In the genomic region with DNA sequence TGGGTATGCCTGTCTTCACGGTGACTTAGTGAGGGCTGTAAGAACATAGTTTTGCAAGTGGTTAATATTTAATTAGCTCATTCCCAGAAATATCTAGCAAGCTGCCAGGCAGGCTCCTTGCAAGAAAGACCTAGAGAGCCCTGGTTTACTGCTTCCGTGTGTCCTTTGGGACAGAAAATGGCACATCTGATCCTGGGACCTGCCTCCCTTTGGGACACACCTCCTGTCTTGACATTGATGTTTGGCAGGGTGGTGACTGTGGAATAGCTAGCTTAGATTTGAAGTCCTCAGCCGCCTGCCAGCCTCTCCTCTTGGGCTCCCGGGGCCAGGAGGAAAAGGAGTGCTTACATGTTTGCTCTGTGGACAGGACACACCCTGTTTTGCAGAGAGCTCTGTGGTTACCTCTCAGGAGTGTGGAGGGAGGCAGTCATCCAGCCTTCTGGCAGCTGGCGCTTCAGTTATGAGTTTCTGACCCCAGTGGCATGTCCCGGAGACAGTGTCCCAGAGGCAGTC, we compare ENCODE assay signal across 8 mouse cellular contexts. TPM values are rescaled to one million over a fixed set of nuclear protein-coding genes. Genes with fewer than 3 reads are reported as not detected.
DNase-seq lines count a peak whose midpoint lies in the region; ATAC-seq and TF ChIP-seq lines count a peak whose summit lies in the region.
"Had no signal": no experiment of that assay in that cellular context is flagged by ENCODE, and none has a peak within 500 bp of the region (broad histone marks: within the 10 kb centered on the region; RNA-seq: fewer than 3 reads in every experiment).

No protein-coding gene starts in this region.

- no peaks in the 10 kb centered on the region for H3K9me3 ChIP-seq in limb, embryonic 14.5 days (ENCODE audit: control insufficient read depth, low read length)
- no peaks in the 10 kb centered on the region for H3K9me3 ChIP-seq in limb, embryonic 10.5 days (replicated peaks)
- no peaks in the 10 kb centered on the region for H3K9me3 ChIP-seq in intestine, embryonic 15.5 days
- H3K9me3 ChIP-seq in liver, embryonic 14.5 days (ENCODE audit: control insufficient read depth, low read length), result no peaks in the 10 kb centered on the region
- no peaks in the 10 kb centered on the region for H3K9me3 ChIP-seq in stomach, embryonic 15.5 days

- H3K4me3 ChIP-seq in limb, embryonic 14.5 days (replicated peaks; ENCODE audit: low read length), result no peak overlapping the region
- H3K4me3 ChIP-seq in limb, embryonic 10.5 days, result no peak overlapping the region
- H3K4me3 ChIP-seq in intestine, embryonic 15.5 days (replicated peaks), result peak overlapping the region; percentile 81; the same call in 1 of the 2 replicates
- peak overlapping the region; percentile 24 to 79; a peak in 3 of 4 replicates for H3K4me3 ChIP-seq in liver, embryonic 14.5 days (ENCODE audit: insufficient read depth in 1 of 2, low read depth in 2 of 2, low read length in 2 of 2)
- 0 out of 2 replicates have a peak overlapping the region, but pooled peaks have one; percentile 11 for H3K4me3 ChIP-seq in stomach, embryonic 15.5 days (replicated peaks)

- no peaks in the 10 kb centered on the region; the same call in none of the 2 replicates for H3K4me1 ChIP-seq in limb, embryonic 14.5 days (ENCODE audit: control insufficient read depth, insufficient read depth, low read length)
- H3K4me1 ChIP-seq in limb, embryonic 10.5 days, result peaks cover 39% of the 10 kb centered on the region
- H3K4me1 ChIP-seq in intestine, embryonic 15.5 days (replicated peaks), result peaks cover 23% of the 10 kb centered on the region
- H3K4me1 ChIP-seq in liver, embryonic 14.5 days (replicated peaks; ENCODE audit: control insufficient read depth in 2 of 2, insufficient read depth in 2 of 2, low read length in 1 of 2), result peaks cover 0 to 5% of the 10 kb centered on the region in 2 experiments; a peak in 2 of 4 replicates
- peaks cover 17% of the 10 kb centered on the region for H3K4me1 ChIP-seq in stomach, embryonic 15.5 days

- TF ChIP-seq EP300 in liver, embryonic 14.5 days (IDR thresholded peaks at IDR 0.05; ENCODE audit: low read depth), result no peak

- no peak for DNase-seq in limb, embryonic 14.5 days (ENCODE audit: low spot score)
- no peak for DNase-seq in limb, embryonic 10.5 days (ENCODE audit: low spot score)
- DNase-seq in liver, embryonic 14.5 days (ENCODE audit: low read depth in 3 of 3, low spot score in 3 of 3), result no peak
- no peak for DNase-seq in cerebellum, adult 8-10 months
- no peak for DNase-seq in left cerebral cortex, adult 18-20 months (ENCODE audit: low spot score in 2 of 2)
- DNase-seq: cerebellum, adult 11 months had no signal

- ATAC-seq in limb, embryonic 14.5 days (ENCODE audit: low FRiP score, low read depth), result no peak
- peak; percentile 66 for ATAC-seq in intestine, embryonic 15.5 days
- no peak for ATAC-seq in liver, embryonic 14.5 days (ENCODE audit: insufficient read depth)
- peak; percentile 56 for ATAC-seq in stomach, embryonic 15.5 days (ENCODE audit: insufficient read depth, low FRiP score, low read depth)

- no peak for TF ChIP-seq POLR2A in limb, embryonic 14.5 days (IDR thresholded peaks at IDR 0.05; ENCODE audit: borderline replicate concordance, extremely low read depth, insufficient read depth, insufficient read length)

- no peaks in the 10 kb centered on the region for H3K36me3 ChIP-seq in limb, embryonic 14.5 days (ENCODE audit: control insufficient read depth, insufficient read depth, low read length)
- no peaks in the 10 kb centered on the region for H3K36me3 ChIP-seq in limb, embryonic 10.5 days
- H3K36me3 ChIP-seq in intestine, embryonic 15.5 days, result no peaks in the 10 kb centered on the region
- H3K36me3 ChIP-seq in liver, embryonic 14.5 days (replicated peaks; ENCODE audit: control insufficient read depth, insufficient read depth, low read depth), result no peaks in the 10 kb centered on the region
- no peaks in the 10 kb centered on the region for H3K36me3 ChIP-seq in stomach, embryonic 15.5 days

- no peaks in the 10 kb centered on the region for H3K27me3 ChIP-seq in limb, embryonic 14.5 days (ENCODE audit: control insufficient read depth, insufficient read depth, low read length)
- peaks cover 50% of the 10 kb centered on the region for H3K27me3 ChIP-seq in limb, embryonic 10.5 days (ENCODE audit: low read depth, poor library complexity, severe bottlenecking)
- H3K27me3 ChIP-seq in intestine, embryonic 15.5 days (replicated peaks), result peaks cover 3% of the 10 kb centered on the region
- H3K27me3 ChIP-seq in liver, embryonic 14.5 days (ENCODE audit: control insufficient read depth, insufficient read depth, low read length), result peaks cover 3% of the 10 kb centered on the region
- H3K27me3 ChIP-seq in stomach, embryonic 15.5 days (replicated peaks), result peaks cover 6% of the 10 kb centered on the region; the same call in 1 of the 2 replicates

- no peak overlapping the region for H3K9ac ChIP-seq in limb, embryonic 14.5 days (ENCODE audit: low read depth, low read length, severe bottlenecking)
- H3K9ac ChIP-seq in intestine, embryonic 15.5 days, result no peak overlapping the region
- H3K9ac ChIP-seq in liver, embryonic 14.5 days (replicated peaks), result no peak overlapping the region
- no peak overlapping the region for H3K9ac ChIP-seq in stomach, embryonic 15.5 days

- H3K4me2 ChIP-seq in limb, embryonic 14.5 days (replicated peaks; ENCODE audit: low read depth, low read length, severe bottlenecking), result 0 out of 2 replicates have a peak overlapping the region, but pooled peaks have one; percentile 90
- H3K4me2 ChIP-seq in intestine, embryonic 15.5 days (replicated peaks), result peak overlapping the region; percentile 89
- H3K4me2 ChIP-seq in liver, embryonic 14.5 days (ENCODE audit: low read depth), result peak overlapping the region; percentile 97
- peak overlapping the region; percentile 78 for H3K4me2 ChIP-seq in stomach, embryonic 15.5 days

- no peak overlapping the region for H3K27ac ChIP-seq in limb, embryonic 14.5 days (replicated peaks; ENCODE audit: low read depth, low read length)
- H3K27ac ChIP-seq in limb, embryonic 10.5 days, result no peak overlapping the region
- peak overlapping the region; percentile 77 for H3K27ac ChIP-seq in intestine, embryonic 15.5 days
- no peak overlapping the region for H3K27ac ChIP-seq in liver, embryonic 14.5 days
- H3K27ac ChIP-seq in stomach, embryonic 15.5 days, result peak overlapping the region; percentile 84

- 54% methylated on average over 6 of the region's 6 CpGs for WGBS in limb, embryonic 14.5 days
- 71% methylated on average over 6 of the region's 6 CpGs for WGBS in limb, embryonic 10.5 days
- 42% methylated on average over 6 of the region's 6 CpGs for WGBS in intestine, embryonic 15.5 days
- 40% methylated on average over 6 of the region's 6 CpGs for WGBS in liver, embryonic 14.5 days (ENCODE audit: insufficient replicate concordance)
- WGBS in stomach, embryonic 15.5 days, result 44% methylated on average over 6 of the region's 6 CpGs

- TF ChIP-seq CTCF in liver, embryonic 14.5 days (IDR thresholded peaks at IDR 0.05; ENCODE audit: low read depth), result no peak

RNA-seq across cellular contexts. Expression of a gene that starts 2.3 kb away (rescaled TPM):
- polyA plus RNA-seq in limb, embryonic 14.5 days (2012; rRNA removed), result 10.6 and 12.3 TPM in 2 replicates
- polyA plus RNA-seq in limb, embryonic 14.5 days (2014; fragmentation: Nextera tagmentation; extraction: Ambion mirVana), result 8.7 and 9.9 TPM in 2 replicates
- polyA plus RNA-seq in limb, embryonic 10.5 days (2016; fragmentation: Nextera tagmentation; extraction: Ambion mirVana), result 7.1 and 8.3 TPM in 2 replicates
- 26.0 and 29.3 TPM in 2 replicates for polyA plus RNA-seq in intestine, embryonic 15.5 days (2015; fragmentation: Nextera tagmentation; extraction: Ambion mirVana)
- 6.4 and 7.6 TPM in 2 replicates for polyA plus RNA-seq in liver, embryonic 14.5 days (2012; rRNA removed)
- polyA plus RNA-seq in liver, embryonic 14.5 days (2014; fragmentation: Nextera tagmentation; extraction: Ambion mirVana), result 6.2 and 7.2 TPM in 2 replicates
- polyA plus RNA-seq in stomach, embryonic 15.5 days (2015; fragmentation: Nextera tagmentation; extraction: Ambion mirVana), result 24.0 and 27.0 TPM in 2 replicates
- total RNA-seq in left cerebral cortex, adult 18-20 months (2021), result 10 to 100 TPM; 66.5 to 67.7 TPM

RNA-seq across cellular contexts. Expression of a gene that starts 45.2 kb away (rescaled TPM):
- 9.2 and 9.5 TPM in 2 replicates for polyA plus RNA-seq in limb, embryonic 14.5 days (2012; rRNA removed)
- polyA plus RNA-seq in limb, embryonic 14.5 days (2014; fragmentation: Nextera tagmentation; extraction: Ambion mirVana), result 4.0 and 6.6 TPM in 2 replicates
- polyA plus RNA-seq in limb, embryonic 10.5 days (2016; fragmentation: Nextera tagmentation; extraction: Ambion mirVana), result 4.0 and 6.2 TPM in 2 replicates
- 4.7 and 5.1 TPM in 2 replicates for polyA plus RNA-seq in intestine, embryonic 15.5 days (2015; fragmentation: Nextera tagmentation; extraction: Ambion mirVana)
- 2.0 and 2.7 TPM in 2 replicates for polyA plus RNA-seq in liver, embryonic 14.5 days (2012; rRNA removed)
- 3.4 and 3.7 TPM in 2 replicates for polyA plus RNA-seq in liver, embryonic 14.5 days (2014; fragmentation: Nextera tagmentation; extraction: Ambion mirVana)
- 5.6 and 7.0 TPM in 2 replicates for polyA plus RNA-seq in stomach, embryonic 15.5 days (2015; fragmentation: Nextera tagmentation; extraction: Ambion mirVana)
- 1 to 10 TPM; 2.5 to 2.7 TPM for total RNA-seq in left cerebral cortex, adult 18-20 months (2021)

RNA-seq across cellular contexts. Expression of a gene that starts 48.5 kb away (rescaled TPM):
- 0.90 and 2.1 TPM in 2 replicates for polyA plus RNA-seq in limb, embryonic 14.5 days (2012; rRNA removed)
- polyA plus RNA-seq in limb, embryonic 14.5 days (2014; fragmentation: Nextera tagmentation; extraction: Ambion mirVana), result 2.2 and 2.4 TPM in 2 replicates
- polyA plus RNA-seq in limb, embryonic 10.5 days (2016; fragmentation: Nextera tagmentation; extraction: Ambion mirVana), result 1.3 and 3.2 TPM in 2 replicates
- 1.5 and 2.2 TPM in 2 replicates for polyA plus RNA-seq in intestine, embryonic 15.5 days (2015; fragmentation: Nextera tagmentation; extraction: Ambion mirVana)
- 0.14 and 0.63 TPM in 2 replicates for polyA plus RNA-seq in liver, embryonic 14.5 days (2012; rRNA removed)
- 0.60 TPM in 1 of 2 replicates, not detected in the other for polyA plus RNA-seq in liver, embryonic 14.5 days (2014; fragmentation: Nextera tagmentation; extraction: Ambion mirVana)
- polyA plus RNA-seq in stomach, embryonic 15.5 days (2015; fragmentation: Nextera tagmentation; extraction: Ambion mirVana), result 2.4 and 3.4 TPM in 2 replicates
- total RNA-seq in left cerebral cortex, adult 18-20 months (2021), result 1 to 10 TPM in 1 of 2 experiments, under 1 TPM in 1; 0.80 to 1.1 TPM

RNA-seq across cellular contexts. Expression of a gene that starts 56.3 kb away (rescaled TPM):
- polyA plus RNA-seq in limb, embryonic 14.5 days (2012; rRNA removed), result 44.2 and 54.9 TPM in 2 replicates
- 29.3 and 34.4 TPM in 2 replicates for polyA plus RNA-seq in limb, embryonic 14.5 days (2014; fragmentation: Nextera tagmentation; extraction: Ambion mirVana)
- polyA plus RNA-seq in limb, embryonic 10.5 days (2016; fragmentation: Nextera tagmentation; extraction: Ambion mirVana), result 40.5 and 42.6 TPM in 2 replicates
- 28.2 and 28.8 TPM in 2 replicates for polyA plus RNA-seq in intestine, embryonic 15.5 days (2015; fragmentation: Nextera tagmentation; extraction: Ambion mirVana)
- polyA plus RNA-seq in liver, embryonic 14.5 days (2012; rRNA removed), result 11.3 and 11.5 TPM in 2 replicates
- 8.8 and 12.6 TPM in 2 replicates for polyA plus RNA-seq in liver, embryonic 14.5 days (2014; fragmentation: Nextera tagmentation; extraction: Ambion mirVana)
- 36.2 and 37.1 TPM in 2 replicates for polyA plus RNA-seq in stomach, embryonic 15.5 days (2015; fragmentation: Nextera tagmentation; extraction: Ambion mirVana)
- 10 to 100 TPM; 43.2 to 50.5 TPM for total RNA-seq in left cerebral cortex, adult 18-20 months (2021)

Comparison
In these comparisons a context has a peak if more than half of its experiments do, and no peak if none do; other contexts are left out.
1. ATAC-seq: peak in intestine, embryonic 15.5 days (single experiment) and stomach, embryonic 15.5 days (single experiment); none in limb, embryonic 14.5 days (single experiment) and liver, embryonic 14.5 days (single experiment).
2. H3K27ac ChIP-seq: peak in intestine, embryonic 15.5 days (single experiment) and stomach, embryonic 15.5 days (single experiment); none in limb, embryonic 14.5 days (single experiment), limb, embryonic 10.5 days (single experiment) and liver, embryonic 14.5 days (single experiment).
3. H3K4me3 ChIP-seq: peak in intestine, embryonic 15.5 days (single experiment), liver, embryonic 14.5 days (2 of 2) and stomach, embryonic 15.5 days (single experiment); none in limb, embryonic 14.5 days (single experiment) and limb, embryonic 10.5 days (single experiment).
4. Peak in every context shown above with its lines, with median percentiles within 50 percentile points of each other: H3K4me2 ChIP-seq.